Mouse (Mus musculus) cerebellum, adult 18-20 months (tissue): ENCODE results near the gene Lef1.

ENCODE experiments used
- DNase-seq, 2 experiments: peaks; one replicate each; pipeline ENCODE4 v3.0.0; 2021

The Lef1 gene

DNA sequence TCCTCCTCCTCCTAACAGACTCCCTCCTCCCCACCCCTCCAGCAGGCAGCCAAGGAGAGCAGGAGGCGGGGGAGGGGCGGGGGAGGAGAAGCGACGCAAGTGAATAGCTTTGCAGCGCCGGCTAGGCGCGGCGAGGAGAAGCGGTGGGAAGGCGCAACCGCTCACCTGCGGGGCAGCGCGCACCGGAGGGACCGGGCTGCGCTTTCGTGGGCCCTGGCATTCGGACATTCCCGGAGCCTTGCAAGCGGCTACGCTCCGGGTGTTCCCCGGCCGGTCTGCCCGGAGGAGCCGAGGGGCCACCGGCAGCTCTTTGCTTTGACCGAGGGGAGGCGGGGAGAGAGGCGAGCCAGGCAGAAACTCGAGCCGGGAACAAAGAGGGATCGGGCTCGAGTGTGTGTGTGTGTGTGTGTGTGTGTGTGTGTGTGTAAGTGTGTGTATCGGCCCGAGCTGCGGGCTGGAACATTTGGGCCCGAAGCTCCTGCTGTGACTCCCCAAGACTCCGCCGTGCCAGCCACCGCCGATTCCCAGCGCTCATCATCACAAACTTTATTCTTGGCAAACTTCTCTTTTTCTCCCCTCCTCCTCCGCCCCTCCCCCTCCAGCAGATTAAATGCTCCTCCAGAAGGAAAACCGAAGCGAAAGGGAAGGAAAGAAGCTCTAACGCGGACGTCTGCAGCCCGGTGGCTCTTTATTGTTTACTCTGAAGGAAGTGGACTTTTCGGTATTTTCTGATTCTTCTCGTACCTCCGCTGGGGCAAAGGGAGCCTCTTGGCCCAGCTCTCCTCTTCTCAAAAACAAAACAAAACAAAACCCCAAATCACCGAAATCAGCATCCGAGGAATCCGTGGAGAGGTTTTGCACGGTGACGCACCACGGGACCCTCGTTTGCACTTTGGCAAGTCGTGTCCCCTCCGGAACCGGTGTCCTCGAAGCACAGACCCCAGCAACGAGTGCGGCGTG is at the start of gene Lef1:
Lef1 (plus strand) TSS at position 281 of the 960 bp plus-strand sequence.
- no peak for DNase-seq

DNA sequence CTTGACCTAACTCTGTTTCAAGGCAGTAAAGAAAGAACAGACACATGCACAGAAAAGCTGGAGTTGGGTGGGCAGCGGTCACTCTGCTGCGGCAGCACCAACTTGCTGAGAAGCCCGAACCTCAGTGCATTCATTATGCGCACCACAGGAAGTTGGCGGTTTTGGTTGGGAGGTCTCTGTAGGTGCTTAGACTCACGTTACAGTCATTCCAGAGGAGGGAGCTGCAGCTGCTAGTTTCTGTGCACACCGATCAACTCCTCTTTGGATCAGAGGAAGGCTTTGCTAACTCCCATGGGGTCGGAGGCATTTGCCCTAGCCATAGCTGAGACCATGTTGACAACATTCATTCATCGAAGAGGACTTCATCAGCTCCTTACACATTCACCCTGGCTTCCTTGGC is 45.3 kb upstream of the Lef1 start:
- no peak for DNase-seq

DNA sequence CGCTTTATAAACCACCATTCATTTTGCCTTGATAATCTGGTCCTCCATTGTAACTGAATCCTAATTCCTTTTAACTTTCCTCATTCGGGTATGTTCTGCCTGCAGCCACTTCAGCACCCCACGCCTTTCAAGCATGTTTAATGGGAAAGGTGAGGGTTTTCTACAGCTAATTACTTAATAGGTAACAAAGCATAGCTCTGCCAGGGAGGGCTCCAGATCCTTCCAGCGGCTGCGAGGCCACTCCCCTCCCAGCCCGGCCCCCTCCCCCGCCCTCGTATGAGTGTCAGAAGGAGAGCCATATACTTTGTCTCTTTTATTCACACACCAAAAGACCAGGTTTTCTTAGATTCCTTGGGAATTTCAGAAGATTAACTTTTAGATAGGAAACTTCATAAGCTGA is 44.1 kb upstream of the Lef1 start:
- DNase-seq, result no peak

DNA sequence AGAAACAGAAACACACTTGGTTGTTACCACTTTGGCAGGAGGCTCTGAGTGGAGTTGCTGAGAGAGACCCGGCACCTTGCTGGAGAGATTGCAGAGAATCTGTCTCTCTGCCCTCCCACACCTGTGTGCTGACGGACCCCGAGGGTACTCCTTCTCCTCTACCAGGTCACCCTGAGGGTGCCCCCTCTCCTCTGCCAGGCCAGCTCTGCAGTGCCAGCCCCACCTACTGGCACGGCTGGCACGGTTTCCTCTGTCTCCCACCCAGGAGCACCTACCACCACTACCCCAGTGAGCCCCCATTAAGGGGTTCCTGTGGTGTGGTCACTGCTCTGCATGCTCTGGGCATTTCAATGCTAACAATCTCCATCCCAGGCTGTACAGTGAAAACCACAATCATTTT is 42.3 kb upstream of the Lef1 start:
- DNase-seq, result no peak

DNA sequence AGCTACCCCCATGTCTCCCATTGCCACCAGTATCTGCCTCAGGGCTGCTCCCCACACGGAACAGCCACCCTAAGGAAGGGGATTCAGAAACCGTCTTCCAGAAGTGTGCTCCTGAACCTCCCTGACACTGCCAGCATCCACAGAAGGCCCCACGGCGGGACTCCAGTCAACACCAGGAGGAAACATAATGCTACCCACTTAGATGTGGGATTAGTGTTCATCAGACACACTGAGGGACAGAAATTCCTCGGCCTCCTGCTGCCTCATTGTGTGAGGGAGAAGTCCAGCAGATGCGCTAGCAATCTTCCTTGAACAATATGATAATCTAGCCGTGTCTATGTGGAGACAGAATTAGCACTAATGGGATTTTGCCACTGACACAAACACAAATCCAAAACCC is 40.1 kb upstream of the Lef1 start:
- no peak for DNase-seq

DNA sequence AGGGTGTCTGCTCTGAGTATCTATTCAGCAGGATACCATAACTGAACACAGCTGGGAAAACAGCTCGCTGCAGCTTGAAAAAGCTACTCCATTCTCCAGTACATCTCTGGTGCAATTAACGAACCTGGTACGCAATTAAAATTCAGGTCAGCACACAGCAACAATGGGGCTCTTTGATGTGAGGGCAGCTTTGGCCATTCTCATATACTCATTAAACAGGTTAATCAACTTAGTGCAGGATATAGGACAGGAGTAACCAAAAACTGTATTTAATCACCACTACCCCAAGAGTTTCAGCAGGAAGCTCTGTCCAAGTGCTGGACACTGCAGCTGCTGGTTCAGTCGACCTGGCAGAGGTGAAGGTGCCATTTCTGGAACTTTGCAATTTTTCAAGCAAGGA is 37.6 kb upstream of the Lef1 start:
- no peak for DNase-seq

DNA sequence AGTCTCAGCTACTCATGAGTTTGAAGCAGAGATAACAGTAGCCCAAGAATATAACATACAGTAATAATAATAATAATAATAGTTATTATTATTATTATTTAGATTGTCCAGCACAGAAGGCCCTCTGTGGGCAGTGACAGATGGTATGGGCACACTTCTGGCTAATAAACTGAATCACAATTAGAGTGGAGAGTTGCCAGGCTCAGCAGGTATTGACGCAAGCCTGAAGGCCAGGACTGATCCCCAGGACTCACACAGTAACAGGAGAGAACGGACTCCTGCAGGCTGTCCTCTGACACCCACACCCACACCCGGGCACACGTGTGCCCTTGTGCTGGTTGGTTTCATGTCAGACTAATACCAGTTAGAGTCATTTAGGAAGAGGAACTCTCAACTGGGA is 36.3 kb upstream of the Lef1 start:
- DNase-seq, result no peak

DNA sequence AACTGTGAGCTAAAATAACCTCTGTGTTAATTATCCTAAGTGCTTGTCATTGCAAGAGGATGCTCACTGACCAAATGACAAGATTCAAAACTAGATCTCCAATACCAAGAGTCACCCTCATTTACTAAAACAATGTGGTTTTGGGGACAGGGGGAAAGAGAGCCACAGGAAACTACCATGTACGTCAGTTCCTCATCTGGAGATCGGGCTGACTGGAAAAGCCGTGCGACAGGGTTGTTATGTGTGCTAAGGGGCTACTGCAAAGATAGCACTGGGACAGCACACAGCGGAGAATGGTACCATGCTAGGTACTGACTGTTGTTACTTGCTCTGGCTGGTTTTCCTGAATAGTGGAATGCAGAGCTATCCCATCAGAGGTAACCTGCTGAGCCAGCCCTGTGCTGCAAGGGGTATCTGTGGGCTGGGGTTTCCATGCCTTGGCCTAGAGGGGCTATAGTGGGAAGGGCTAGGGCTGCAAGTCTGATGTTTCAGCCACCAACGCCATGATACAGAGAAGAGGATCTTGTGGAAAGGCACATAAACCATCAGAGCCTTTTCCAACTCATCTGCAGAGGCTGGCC is 32.1 kb upstream of the Lef1 start:
- DNase-seq, result no peak

DNA sequence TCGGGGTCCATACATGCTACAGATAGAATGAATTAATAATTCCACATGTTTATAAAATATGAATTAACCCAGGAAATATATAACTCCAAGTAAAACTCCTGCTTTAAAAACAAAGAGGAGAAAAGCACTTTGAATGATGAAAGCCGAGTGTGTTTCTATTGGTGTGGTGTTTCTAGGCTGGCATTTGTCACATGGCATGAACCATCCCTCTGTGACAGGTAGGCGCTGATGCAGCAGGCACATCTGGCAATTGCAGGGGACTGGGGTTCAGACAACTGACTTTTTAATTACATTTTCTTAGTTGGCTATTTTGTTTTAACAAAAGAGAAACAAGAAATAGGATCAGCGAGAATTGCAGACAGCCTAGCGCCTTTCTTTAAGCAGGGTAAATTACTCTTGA is 31.6 kb upstream of the Lef1 start:
- DNase-seq, result no peak

DNA sequence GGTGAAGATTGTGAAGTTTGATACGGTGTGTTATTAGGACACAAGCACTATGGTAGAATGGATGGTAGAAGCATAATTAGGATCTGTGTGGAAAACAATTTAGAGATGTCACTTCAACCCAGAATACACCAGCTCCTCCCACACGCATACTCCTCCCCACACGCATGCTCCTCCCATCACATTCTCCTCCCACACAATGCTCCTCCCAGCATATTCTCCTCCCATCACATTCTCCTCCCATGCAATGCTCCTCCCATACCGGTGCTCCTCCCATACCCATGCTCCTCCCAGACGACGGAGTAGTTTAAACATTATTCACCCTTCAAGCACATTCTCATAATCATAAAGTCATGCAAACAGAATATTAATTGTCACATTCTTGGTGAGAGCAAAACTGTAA is 26.5 kb upstream of the Lef1 start:
- DNase-seq, result no peak

DNA sequence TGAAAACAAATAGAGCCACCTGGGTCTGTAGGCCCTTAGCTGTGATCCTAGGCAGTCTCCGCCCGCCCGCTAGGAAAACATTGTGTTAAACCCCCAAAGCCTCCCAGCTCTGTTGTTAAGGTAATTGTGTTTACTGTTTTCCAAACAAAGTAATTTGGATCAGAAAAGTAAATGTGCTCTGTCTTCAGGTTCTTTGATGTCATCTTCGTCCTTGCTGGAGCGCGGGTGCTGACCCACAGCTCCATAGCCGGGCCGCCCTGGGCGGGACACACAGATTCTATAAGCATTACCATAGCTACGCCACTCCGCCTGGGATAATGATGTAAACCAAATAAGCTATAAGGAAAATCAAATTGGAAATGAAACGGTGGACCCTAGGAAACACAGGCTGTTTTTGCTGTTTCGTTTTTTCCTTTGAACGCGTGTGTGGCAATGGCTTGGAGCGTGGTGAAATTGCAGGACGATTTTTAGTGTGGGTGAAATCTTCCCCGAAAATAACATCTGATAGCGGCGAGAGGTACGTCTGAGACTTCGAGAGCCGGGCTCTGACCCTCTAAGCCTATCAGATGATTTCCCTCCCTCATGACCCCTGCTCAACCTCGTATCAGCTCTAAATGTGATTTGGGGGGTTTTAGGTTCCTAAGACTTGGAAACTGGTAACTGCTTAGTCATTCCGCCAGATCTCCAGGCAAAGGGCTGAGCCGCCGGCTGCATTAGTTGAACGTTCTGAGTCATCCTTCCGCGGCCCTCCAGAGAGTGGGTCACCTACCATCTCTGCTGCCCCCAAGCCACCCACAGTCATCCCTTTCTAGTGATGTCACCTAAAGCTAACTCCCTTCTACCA is 25.3 kb upstream of the Lef1 start:
- DNase-seq, result no peak

DNA sequence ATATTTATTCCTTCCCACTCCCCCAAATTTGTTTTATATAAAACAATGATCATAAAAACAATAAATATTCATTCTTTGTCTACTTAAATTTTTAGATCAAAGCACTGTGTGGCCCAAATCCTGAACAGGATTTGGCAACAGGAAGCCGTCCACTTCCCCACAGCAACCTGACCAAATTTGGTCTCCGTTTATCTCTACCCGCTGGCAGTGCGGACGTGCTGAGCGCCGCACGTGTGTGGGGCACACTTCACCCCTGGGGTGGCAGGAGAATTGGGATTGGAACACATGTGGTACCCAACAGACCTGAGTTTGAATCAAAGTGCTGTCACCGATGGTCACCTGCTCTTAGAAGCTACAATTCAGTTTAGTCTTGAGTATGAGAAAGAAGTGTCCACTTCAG is 24.3 kb upstream of the Lef1 start:
- no peak for DNase-seq

DNA sequence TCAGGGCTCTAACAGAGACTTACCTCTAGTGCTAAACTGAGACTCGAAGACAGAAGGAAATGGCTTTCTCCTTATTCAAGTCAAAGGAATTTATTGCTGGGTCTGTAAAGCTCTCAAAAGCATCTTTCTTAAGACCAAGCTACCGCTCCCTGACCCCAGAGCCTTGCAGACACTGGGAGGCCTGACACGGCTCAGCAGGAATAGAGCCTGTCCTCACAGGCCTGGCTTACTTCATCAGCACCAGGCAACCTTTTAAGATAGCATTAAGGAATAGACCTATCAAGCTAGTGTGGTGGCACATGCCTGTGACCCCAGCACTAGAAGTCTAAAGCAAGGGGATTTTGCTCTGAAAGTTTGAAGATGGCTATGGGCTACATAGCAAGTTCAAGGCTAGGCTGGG is 20.6 kb upstream of the Lef1 start:
- DNase-seq, result no peak

DNA sequence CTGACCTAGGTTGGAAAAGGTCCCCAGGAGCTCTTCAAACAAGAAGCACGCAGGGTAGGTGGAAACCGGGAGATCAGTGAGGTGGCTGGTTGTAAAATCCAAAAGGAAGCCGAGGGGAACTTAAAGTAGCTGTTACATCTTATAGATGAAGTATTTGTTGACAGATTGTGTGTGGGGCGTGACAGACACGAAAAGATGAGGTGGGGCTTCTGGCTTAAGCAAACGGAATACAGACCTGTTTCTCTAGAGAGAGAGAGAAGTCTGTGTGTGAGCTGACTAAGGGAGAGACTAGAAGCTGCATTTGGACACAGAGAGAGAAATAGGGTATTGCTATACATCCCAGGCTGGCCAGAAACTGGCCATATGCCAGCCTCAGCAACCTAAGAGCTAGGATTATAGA is 18.2 kb upstream of the Lef1 start:
- DNase-seq, result no peak

DNA sequence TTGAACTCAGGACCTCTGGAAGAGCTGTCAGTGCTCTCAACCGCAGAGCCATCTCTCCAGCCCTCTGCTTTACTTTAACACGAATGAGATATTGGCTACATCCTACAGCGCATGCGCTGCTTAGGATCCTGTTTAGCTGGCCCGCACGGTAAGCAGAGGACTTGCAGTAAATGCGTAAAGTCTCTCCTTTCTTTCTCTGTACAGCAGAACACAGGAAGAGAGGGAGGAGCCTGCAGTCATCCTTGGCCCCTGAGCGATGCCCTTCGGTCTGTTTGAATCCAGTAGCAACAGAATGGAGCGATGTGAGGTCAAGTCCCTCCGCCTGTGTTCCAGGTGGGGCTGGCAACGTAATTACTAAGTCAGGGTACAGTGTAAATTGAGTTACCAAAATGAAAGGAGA is 16.5 kb upstream of the Lef1 start:
- no peak for DNase-seq

DNA sequence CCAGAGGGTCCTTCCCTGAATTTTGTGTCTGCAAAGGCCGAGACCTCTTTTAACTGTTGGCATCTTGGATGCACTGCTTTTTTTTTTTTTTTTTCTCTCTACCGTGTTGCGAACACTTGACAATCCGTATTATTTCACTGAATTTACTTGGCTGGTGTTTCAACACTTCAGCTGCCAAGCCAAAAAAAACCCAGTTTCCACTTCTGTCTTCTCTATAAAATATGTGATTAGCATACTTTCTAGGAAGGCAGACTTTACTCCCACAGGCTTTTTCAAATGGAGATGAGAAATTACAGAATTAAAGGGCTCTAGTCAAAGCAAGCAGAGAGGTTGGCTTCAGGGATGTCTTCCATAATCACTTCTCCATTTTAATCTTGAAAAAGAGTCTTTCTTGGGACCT is 14.2 kb upstream of the Lef1 start:
- DNase-seq, result no peak

DNA sequence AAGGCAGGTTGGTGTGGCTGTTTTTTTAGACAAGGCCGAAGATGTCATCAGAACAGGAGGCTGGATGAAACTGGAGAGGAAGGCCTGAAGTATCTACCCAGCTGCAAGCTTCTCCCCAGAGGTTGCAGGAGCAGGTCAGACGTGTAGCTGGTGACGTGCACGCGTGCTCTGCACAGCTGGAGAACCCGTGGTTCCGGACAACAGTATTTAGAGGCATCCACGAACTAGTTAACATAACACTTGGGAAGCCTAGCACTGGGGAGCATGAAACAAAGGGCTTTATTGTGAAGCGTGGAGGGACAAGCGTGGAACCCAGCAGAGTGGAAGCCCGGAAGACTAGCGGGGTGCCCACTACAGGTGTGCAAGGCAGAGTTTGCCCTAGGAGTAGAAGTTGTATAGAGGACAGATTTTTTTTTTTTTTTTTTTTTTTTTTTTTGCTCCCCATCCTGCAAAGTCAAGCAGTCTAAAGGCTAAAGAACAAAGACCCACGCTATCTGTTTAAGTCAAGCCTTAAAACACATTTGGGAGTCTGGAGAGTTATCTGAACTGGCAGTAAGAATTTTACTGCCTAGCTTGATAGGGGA is 8.0 kb upstream of the Lef1 start:
- no peak for DNase-seq

DNA sequence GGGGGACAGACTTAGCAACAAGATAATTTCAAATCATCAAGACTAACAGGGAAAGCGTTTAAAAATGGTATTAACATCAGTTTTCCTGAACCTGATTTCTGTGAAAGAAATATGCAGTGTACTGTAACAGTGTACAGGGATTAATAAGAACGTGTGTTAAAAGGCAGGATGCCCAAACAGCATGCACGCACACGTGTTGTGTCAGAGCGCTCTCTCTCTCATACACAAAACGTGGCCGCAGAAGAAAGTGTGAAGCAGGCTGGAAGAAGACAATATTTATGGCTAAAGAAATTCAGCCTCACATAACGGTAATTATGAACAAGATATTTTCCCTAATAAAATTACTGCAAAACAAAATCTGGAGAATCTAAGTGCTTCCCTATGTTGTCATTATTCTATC is 4.9 kb upstream of the Lef1 start:
- DNase-seq, result no peak

DNA sequence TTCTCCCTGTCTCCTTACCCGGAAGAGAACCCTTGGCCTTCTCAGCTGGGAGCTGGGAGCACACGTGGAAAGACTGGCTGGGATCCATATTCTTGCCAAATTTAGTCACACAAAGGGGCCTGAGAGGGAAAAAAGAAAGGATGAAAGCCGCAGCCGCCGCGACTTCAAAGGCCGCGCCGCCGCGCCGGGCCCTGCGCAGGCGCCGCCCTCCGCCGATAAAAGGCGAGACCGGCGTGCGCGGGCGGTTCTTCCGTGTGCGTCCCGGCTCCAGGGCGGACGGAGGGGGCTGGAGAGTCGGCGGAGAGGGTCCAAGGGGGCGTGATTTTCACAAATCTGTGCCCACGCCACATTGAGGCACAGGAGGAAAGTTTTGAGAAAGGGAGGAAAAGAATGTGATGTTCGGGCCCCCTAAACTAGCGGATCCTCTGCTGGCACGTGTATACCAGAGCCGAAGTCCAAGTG is 4.3 kb upstream of the Lef1 start:
- DNase-seq, result no peak

DNA sequence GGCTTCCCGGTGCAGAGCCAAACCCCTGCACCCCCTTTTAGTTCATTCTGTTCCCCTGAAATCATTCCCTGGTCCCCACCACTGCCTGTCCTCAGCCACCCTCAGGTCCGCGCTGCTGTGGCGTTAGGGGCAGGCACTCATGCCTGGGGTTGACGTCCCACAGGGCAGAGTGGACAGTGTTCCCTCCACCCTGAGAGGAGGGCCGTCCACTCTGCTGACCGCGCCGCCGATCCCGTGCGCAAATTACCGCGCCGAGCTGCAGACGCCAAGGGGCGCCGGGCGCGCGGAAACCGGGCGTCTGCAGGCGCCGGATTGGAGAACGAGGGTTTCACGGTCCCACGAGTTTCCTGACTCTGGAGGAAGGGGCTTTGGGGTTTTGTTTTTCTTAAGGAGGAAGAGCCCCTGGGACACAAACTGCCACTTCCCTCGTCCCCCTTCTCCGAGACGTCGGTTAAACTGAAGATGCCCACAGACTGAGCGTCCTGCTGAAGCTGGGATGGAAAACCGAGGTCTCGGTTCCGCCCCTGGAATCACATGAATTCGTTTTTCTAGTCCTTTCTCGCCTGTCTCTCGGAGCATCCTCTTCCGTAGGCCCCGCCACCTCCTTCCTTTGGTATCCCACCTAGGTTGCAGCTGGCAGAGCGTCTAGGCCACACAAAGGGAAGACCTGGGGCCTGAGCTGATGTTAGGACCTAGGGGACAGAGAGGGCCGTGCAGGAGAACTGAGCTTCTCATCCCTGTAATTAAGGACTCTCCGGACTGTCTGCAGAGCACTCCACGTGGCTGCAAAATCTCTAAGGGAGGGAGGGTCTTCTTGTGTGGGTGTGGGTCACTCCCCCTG is 3.6 kb upstream of the Lef1 start:
- DNase-seq, result no peak

DNA sequence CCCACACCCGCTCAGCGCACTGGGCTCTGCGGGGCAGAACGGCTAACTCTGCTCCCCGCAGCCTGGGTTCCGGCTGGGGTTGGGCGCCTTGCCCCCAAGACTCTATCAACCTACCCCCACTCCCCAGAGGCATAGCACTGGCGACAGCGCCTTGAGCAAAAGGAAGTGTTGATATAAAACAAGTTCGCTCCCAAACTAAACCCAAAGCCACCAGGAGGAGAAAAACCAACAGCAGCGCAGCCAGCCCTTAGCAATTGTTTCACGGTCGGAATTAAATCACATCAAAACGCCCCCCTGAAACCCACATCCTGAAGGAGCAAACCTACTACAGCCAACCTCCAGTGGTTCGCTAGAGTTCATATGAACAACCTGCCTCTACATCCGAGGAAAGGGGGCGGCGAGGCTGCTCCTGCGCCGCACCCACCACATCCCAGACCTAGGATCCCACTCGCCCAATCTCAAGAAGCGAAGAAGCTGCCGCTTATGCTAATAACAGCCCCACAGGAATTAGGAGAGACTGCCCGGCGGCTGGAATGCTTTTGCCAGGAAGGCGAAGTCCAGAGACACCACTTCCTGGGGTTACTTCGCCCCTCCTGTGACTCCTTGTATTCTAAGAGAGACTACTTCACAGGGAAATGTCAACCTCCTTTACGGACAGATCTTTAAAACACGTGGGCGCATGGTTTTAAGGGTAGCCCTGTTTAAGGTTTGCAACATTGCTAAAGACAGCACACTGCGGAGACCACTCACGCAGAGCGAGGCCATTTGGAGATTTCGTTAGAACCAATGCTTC is 2.8 kb upstream of the Lef1 start:
- no peak for DNase-seq
